Mouse (Mus musculus): ENCODE measurements around the gene Eps8. TPM values are rescaled to one million over a fixed set of nuclear protein-coding genes. Genes with fewer than 3 reads are reported as not detected.

Gene Eps8
- total RNA-seq, 2 experiments from 2014 or later: 3.0 to 4.2 TPM

DNA sequence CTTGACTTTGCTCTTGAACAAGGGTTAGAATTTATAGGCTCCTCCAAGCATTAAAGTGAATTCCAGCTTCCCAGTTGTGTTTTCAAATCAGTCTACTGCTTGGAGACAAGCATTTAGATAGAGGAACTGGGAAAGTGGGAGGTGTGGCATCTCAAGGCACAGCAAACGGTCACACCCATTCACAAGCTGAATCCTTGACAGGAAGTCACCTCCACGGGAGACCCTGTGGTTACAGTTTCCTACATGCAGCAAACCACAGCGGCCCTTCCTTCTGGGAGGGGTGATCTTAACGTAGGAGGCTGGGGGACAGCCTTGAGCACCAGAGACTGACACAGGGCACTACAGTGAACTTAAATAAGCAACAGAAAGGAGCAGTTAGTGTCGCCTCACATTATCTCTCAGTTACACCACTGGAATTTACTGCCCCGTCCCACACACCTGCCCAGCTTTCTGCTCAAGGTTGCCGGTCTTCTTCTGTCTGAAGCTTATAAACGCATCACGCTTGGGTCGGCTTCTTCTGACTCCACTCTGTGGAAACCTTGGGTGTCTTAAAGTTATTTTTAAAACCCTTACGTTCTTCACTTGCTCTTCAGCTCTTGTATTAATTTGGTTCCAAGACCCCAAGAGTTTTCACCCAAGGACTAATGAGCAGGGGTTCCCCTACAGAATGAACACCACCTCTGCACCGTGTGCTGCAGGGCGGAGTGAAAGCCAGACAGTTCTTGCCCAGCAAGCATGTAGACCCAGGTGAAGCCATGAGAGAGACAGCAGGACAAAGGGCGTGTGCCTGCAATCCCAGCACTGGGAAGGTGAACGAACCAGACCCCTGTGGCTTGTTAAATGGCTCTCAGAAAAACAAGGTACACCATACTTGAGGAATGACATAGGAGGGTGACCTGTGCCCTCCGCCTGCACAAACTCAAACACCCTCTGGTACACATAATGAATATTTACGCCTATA lies 113.2 kb downstream of the Eps8 start:
- ATAC-seq (replicated peaks; ENCODE audit: low FRiP score, poor library complexity, severe bottlenecking): no peak

- no peak for ATAC-seq (replicated peaks; ENCODE audit: low FRiP score, poor library complexity, severe bottlenecking)
Observed at GRCm38 (mm10) chr6:137540800-137541199, 113.9 kb downstream of the Eps8 start.

DNA sequence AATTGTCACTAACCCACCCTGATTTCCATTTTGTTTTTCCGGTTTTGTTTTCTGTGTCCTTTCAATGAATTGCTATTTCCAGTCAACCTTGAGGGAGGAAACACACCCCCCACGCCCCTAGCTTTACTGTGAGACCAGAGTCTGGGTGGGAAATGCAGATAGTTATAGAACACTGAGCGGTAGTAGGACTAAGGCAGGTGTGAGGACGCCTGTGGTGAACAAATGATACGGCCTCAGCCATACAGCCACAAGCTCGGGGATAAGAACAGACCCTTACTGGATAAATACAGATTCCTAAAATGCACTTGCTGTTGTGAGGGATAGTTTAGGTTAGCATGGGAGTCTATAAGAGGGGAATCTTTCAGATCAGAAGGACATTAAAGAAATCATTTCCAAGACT lies 114.3 kb downstream of the Eps8 start:
- ATAC-seq (replicated peaks; ENCODE audit: low FRiP score, poor library complexity, severe bottlenecking): no peak

GRCm38 (mm10) chr6:137539219-137539618 lies 115.5 kb downstream of the Eps8 start:
- ATAC-seq (replicated peaks; ENCODE audit: low FRiP score, poor library complexity, severe bottlenecking): no peak

GRCm38 (mm10) chr6:137532758-137533157 lies 121.9 kb downstream of the Eps8 start:
- no peak for ATAC-seq (replicated peaks; ENCODE audit: low FRiP score, poor library complexity, severe bottlenecking)

- no peak for ATAC-seq (replicated peaks; ENCODE audit: low FRiP score, poor library complexity, severe bottlenecking)
Observed at GRCm38 (mm10) chr6:137525769-137526168, 128.9 kb downstream of the Eps8 start.

DNA sequence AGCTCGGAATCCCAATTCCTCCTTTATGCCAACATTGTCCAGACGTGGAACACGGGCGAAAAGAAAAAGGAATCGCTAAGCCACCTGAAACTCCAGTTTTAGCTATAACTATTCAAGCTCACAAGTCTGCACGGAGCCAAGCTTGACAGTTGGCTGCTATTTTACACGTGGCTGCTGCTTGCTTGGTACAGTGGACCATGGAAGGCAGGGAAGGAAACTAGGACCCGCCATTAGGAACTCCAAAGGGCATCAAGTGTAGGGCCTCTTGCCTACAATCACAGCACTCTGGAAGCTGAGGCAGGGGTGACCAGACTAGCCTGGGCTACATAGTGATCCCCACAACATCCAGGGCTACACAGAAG lies 134.4 kb downstream of the Eps8 start:
- ATAC-seq (replicated peaks; ENCODE audit: low FRiP score, poor library complexity, severe bottlenecking): no peak

GRCm38 (mm10) chr6:137519529-137520342 lies 134.9 kb downstream of the Eps8 start:
- no peak for ATAC-seq (replicated peaks; ENCODE audit: low FRiP score, poor library complexity, severe bottlenecking)

- ATAC-seq (replicated peaks; ENCODE audit: low FRiP score, poor library complexity, severe bottlenecking): no peak
Observed at GRCm38 (mm10) chr6:137514872-137515271, 139.8 kb downstream of the Eps8 start.

GRCm38 (mm10) chr6:137512753-137513152 lies 141.9 kb downstream of the Eps8 start:
- ATAC-seq (replicated peaks; ENCODE audit: low FRiP score, poor library complexity, severe bottlenecking): no peak

GRCm38 (mm10) chr6:137509341-137510045 lies 145.2 kb downstream of the Eps8 start:
- no peak for ATAC-seq (replicated peaks; ENCODE audit: low FRiP score, poor library complexity, severe bottlenecking)

- ATAC-seq (replicated peaks; ENCODE audit: low FRiP score, poor library complexity, severe bottlenecking): no peak
Observed at GRCm38 (mm10) chr6:137508936-137509335, 145.7 kb downstream of the Eps8 start.

DNA sequence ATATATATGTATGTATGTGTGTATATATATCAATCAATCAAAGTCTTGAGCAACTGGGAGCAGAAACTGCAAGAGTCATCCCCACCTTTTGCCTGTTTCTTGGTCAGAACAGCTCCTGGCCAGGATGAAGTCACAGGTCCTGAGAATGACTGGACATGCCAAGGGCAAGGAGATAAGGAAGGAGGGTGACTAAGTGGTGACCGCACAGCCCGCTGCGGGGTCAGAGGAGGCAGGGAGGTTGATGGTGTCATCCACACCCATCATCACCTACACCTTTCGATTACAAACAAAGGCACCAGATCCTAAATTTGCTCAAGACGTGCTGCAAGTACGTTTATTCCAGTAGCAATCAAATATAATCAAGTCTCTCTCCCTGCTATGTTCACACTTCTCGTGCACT lies 148.1 kb downstream of the Eps8 start:
- ATAC-seq (replicated peaks; ENCODE audit: low FRiP score, poor library complexity, severe bottlenecking): no peak

- no peak for ATAC-seq (replicated peaks; ENCODE audit: low FRiP score, poor library complexity, severe bottlenecking)
Observed at GRCm38 (mm10) chr6:137505555-137506227, 149.0 kb downstream of the Eps8 start.

DNA sequence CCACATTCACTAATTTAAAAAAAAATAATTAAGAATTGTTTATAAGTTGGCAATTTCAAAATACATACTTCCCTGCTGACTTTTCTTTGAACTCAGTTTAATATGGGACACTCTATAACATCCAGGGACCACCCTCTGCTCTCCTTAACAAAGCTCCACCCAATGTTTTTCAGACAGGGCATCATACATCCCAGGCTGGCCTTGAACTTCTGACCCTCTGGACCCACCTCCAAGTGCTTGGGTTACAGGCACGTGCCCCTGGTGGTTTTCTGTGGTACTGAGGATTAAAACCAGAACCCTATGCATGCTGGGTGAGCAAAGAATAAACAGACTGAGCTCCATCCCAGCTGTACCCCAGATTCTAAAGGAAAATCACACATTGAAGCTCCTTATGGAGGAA lies 150.6 kb downstream of the Eps8 start:
- no peak for ATAC-seq (replicated peaks; ENCODE audit: low FRiP score, poor library complexity, severe bottlenecking)

GRCm38 (mm10) chr6:137503462-137503861 lies 151.2 kb downstream of the Eps8 start:
- no peak for ATAC-seq (replicated peaks; ENCODE audit: low FRiP score, poor library complexity, severe bottlenecking)

DNA sequence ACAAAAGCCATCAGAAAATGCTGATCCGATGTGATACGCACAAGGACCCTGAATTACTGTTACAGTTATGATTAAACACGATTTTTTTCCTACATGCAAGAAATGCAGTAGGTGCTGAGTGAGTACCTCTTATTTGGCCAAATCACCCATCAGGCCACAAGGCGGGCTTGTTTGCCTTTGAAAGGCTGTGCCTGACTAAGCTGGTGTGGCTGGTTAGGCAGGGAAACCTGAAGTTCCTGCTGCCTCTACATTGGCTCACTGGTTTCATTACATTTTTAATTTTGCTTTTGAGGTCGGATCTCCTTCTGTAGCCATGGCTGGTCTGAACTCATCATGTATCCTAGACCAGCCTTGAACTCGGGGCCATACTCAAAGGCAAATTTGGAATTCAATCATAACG lies 151.7 kb downstream of the Eps8 start:
- no peak for ATAC-seq (replicated peaks; ENCODE audit: low FRiP score, poor library complexity, severe bottlenecking)

DNA sequence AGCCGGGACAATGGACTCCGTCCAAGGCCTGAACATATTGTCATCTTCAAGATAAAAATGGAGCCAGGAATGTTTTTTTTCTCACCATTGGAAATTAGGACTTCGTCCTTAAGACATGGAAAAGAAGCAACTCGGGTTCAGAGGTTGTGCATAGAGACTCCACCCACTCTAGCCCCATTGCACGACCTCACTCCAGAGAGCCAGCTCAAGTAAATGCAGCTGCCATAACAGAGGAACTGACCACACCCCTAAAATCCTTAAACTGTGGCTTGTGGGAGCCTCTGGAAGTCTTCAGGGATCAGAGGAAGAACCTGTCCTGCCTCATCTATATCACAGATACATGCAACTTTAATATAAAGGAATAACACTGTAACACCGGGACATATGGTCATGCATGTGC lies 155.9 kb downstream of the Eps8 start:
- ATAC-seq (replicated peaks; ENCODE audit: low FRiP score, poor library complexity, severe bottlenecking): no peak

- ATAC-seq (replicated peaks; ENCODE audit: low FRiP score, poor library complexity, severe bottlenecking): no peak
Observed at GRCm38 (mm10) chr6:137497208-137497835, 157.4 kb downstream of the Eps8 start.

Measured in erythroid progenitor cell, adult 5-6 weeks (primary cell).